8 mouse cellular contexts compared by ENCODE assay signal in genomic region chr11:6443102-6443501, GRCm38 (mm10). TPM values are rescaled to one million over a fixed set of nuclear protein-coding genes. Genes with fewer than 3 reads are reported as not detected.
A peak's percentile ranks its signal among the peaks of the same experiment; 100 is the strongest.
DNase-seq lines count a peak whose midpoint lies in the region; ATAC-seq and TF ChIP-seq lines count a peak whose summit lies in the region.

No protein-coding gene starts in this region.

- TF ChIP-seq POLR2A in bone marrow, adult 2 months (IDR thresholded peaks at IDR 0.05; ENCODE audit: borderline replicate concordance, control insufficient read depth, low read depth, low read length) = no peak

- no peak for TF ChIP-seq CTCF in heart, postnatal 0 days (IDR thresholded peaks at IDR 0.05; ENCODE audit: low read depth)
- no peak for TF ChIP-seq CTCF in bone marrow, adult 2 months (IDR thresholded peaks at IDR 0.05; ENCODE audit: control insufficient read depth, insufficient read depth, low read length)

- no peak for TF ChIP-seq EP300 in heart, postnatal 0 days (IDR thresholded peaks at IDR 0.05; ENCODE audit: low read depth)

- H3K36me3 ChIP-seq in heart, postnatal 0 days (replicated peaks; ENCODE audit: control insufficient read depth, insufficient read depth, low read length) = 0 out of 2 replicates have a peak, but pooled peaks cover under 1% of the 10 kb centered on the region
- H3K36me3 ChIP-seq in hindbrain, embryonic 13.5 days = peaks cover 6% of the 10 kb centered on the region; the same call in 1 of the 2 replicates
- peaks cover 12% of the 10 kb centered on the region for H3K36me3 ChIP-seq in midbrain, embryonic 13.5 days

- peaks cover 6% of the 10 kb centered on the region; the same call in 1 of the 2 replicates for H3K4me1 ChIP-seq in heart, postnatal 0 days (ENCODE audit: control insufficient read depth, insufficient read depth)
- H3K4me1 ChIP-seq in bone marrow, adult 2 months (ENCODE audit: control insufficient read depth, insufficient read depth, low read length) = no peaks in the 10 kb centered on the region
- peaks cover 11% of the 10 kb centered on the region for H3K4me1 ChIP-seq in hindbrain, embryonic 13.5 days (replicated peaks)
- H3K4me1 ChIP-seq in midbrain, embryonic 13.5 days (replicated peaks) = peaks cover 15% of the 10 kb centered on the region

- peak overlapping the region; percentile 95 for H3K27ac ChIP-seq in heart, postnatal 0 days (ENCODE audit: low read depth)
- H3K27ac ChIP-seq in bone marrow, adult 2 months (ENCODE audit: control insufficient read depth, insufficient read depth, low read depth, low read length, poor library complexity) = no peak overlapping the region
- no peak overlapping the region for H3K27ac ChIP-seq in hindbrain, embryonic 13.5 days
- H3K27ac ChIP-seq in midbrain, embryonic 13.5 days = peak overlapping the region; percentile 97; the same call in 1 of the 2 replicates

- peak overlapping the region; percentile 77 for H3K9ac ChIP-seq in heart, postnatal 0 days (replicated peaks; ENCODE audit: low read depth, low read length)
- H3K9ac ChIP-seq in hindbrain, embryonic 13.5 days = peak overlapping the region; percentile 89
- H3K9ac ChIP-seq in midbrain, embryonic 13.5 days (replicated peaks) = peak overlapping the region; percentile 89

- WGBS in heart, postnatal 0 days = 37% methylated on average over 4 of the region's 4 CpGs
- 35% methylated on average over 4 of the region's 4 CpGs for WGBS in bone marrow, adult 2 months
- 62% methylated on average over 4 of the region's 4 CpGs for WGBS in hindbrain, embryonic 13.5 days
- 55% methylated on average over 4 of the region's 4 CpGs for WGBS in midbrain, embryonic 13.5 days

- H3K4me2 ChIP-seq in heart, postnatal 0 days (ENCODE audit: low read depth, low read length) = peak overlapping the region; percentile 75
- H3K4me2 ChIP-seq in hindbrain, embryonic 13.5 days = peak overlapping the region; percentile 62
- H3K4me2 ChIP-seq in midbrain, embryonic 13.5 days (replicated peaks) = peak overlapping the region; percentile 76

- H3K27me3 ChIP-seq in heart, postnatal 0 days (ENCODE audit: control insufficient read depth, insufficient read depth, low read length) = no peaks in the 10 kb centered on the region
- no peaks in the 10 kb centered on the region for H3K27me3 ChIP-seq in hindbrain, embryonic 13.5 days
- no peaks in the 10 kb centered on the region for H3K27me3 ChIP-seq in midbrain, embryonic 13.5 days

- H3K9me3 ChIP-seq in heart, postnatal 0 days (replicated peaks; ENCODE audit: control insufficient read depth, low read length) = no peaks in the 10 kb centered on the region
- H3K9me3 ChIP-seq in hindbrain, embryonic 13.5 days = no peaks in the 10 kb centered on the region
- no peaks in the 10 kb centered on the region for H3K9me3 ChIP-seq in midbrain, embryonic 13.5 days

- DNase-seq in heart, postnatal 0 days (ENCODE audit: low spot score) = no peak
- DNase-seq in heart, postnatal 4 days = no peak
- no peak for DNase-seq in adrenal gland, adult 18-20 months (ENCODE audit: low spot score in 2 of 2)
- DNase-seq in adrenal gland, postnatal 36 days = no peak
- no peak for DNase-seq in cerebellum, adult 9-10 months

- ATAC-seq in heart, postnatal 0 days (ENCODE audit: insufficient read depth, low read depth) = no peak
- ATAC-seq in hindbrain, embryonic 13.5 days (ENCODE audit: low FRiP score) = no peak
- no peak for ATAC-seq in midbrain, embryonic 13.5 days

- H3K4me3 ChIP-seq in heart, postnatal 0 days (ENCODE audit: low read depth, low read length) = peak overlapping the region; percentile 91
- H3K4me3 ChIP-seq in bone marrow, adult 2 months (replicated peaks; ENCODE audit: control insufficient read depth, low read depth, low read length) = peak overlapping the region; percentile 86
- peak overlapping the region; percentile 75 for H3K4me3 ChIP-seq in hindbrain, embryonic 13.5 days
- peak overlapping the region; percentile 78 for H3K4me3 ChIP-seq in midbrain, embryonic 13.5 days (replicated peaks)

RNA-seq across cellular contexts. Expression of gene H2afv, which starts 1.1 kb away (rescaled TPM):
- 106 and 157 TPM in 2 replicates for total RNA-seq in heart, postnatal 0 days (2014; rRNA removed; ENCODE audit: low replicate concordance)
- polyA plus RNA-seq in heart, postnatal 0 days (2015; fragmentation: Nextera tagmentation; extraction: Ambion mirVana) = 213 and 232 TPM in 2 replicates
- 100 to 1,000 TPM; 125 to 126 TPM for total RNA-seq in heart, postnatal 4 days (2021)
- polyA plus RNA-seq in bone marrow, adult 2 months (2011; ENCODE audit: insufficient read depth, insufficient read length, low replicate concordance, missing spikeins) = 139 and 217 TPM in 2 replicates
- 381 and 387 TPM in 2 replicates for polyA plus RNA-seq in hindbrain, embryonic 13.5 days (2015; fragmentation: Nextera tagmentation; extraction: Ambion mirVana)
- polyA plus RNA-seq in midbrain, embryonic 13.5 days (2015; fragmentation: Nextera tagmentation; extraction: Ambion mirVana) = 605 and 617 TPM in 2 replicates
- 10 to 100 TPM; 46.1 to 49.3 TPM for total RNA-seq in adrenal gland, adult 18-20 months (2021)
- 10 to 100 TPM; 64.9 to 68.8 TPM for total RNA-seq in adrenal gland, postnatal 36 days (2021)

RNA-seq across cellular contexts. Expression of gene Ppia, which starts 27.9 kb away (rescaled TPM):
- 2,268 and 2,353 TPM in 2 replicates for total RNA-seq in heart, postnatal 0 days (2014; rRNA removed; ENCODE audit: low replicate concordance)
- polyA plus RNA-seq in heart, postnatal 0 days (2015; fragmentation: Nextera tagmentation; extraction: Ambion mirVana) = 3,654 and 3,756 TPM in 2 replicates
- 1,000 to 10,000 TPM; 1,521 to 1,568 TPM for total RNA-seq in heart, postnatal 4 days (2021)
- 659 and 720 TPM in 2 replicates for polyA plus RNA-seq in bone marrow, adult 2 months (2011; ENCODE audit: insufficient read depth, insufficient read length, low replicate concordance, missing spikeins)
- 3,979 and 4,017 TPM in 2 replicates for polyA plus RNA-seq in hindbrain, embryonic 13.5 days (2015; fragmentation: Nextera tagmentation; extraction: Ambion mirVana)
- polyA plus RNA-seq in midbrain, embryonic 13.5 days (2015; fragmentation: Nextera tagmentation; extraction: Ambion mirVana) = 3,782 and 3,914 TPM in 2 replicates
- total RNA-seq in adrenal gland, adult 18-20 months (2021) = 1,000 to 10,000 TPM; 1,645 to 1,705 TPM
- 1,000 to 10,000 TPM; 1,935 TPM for total RNA-seq in adrenal gland, postnatal 36 days (2021)

RNA-seq across cellular contexts. Expression of gene Purb, which starts 32.6 kb away (rescaled TPM):
- 40.4 and 48.4 TPM in 2 replicates for total RNA-seq in heart, postnatal 0 days (2014; rRNA removed; ENCODE audit: low replicate concordance)
- 18.4 and 22.0 TPM in 2 replicates for polyA plus RNA-seq in heart, postnatal 0 days (2015; fragmentation: Nextera tagmentation; extraction: Ambion mirVana)
- total RNA-seq in heart, postnatal 4 days (2021) = 10 to 100 TPM; 81.8 to 84.6 TPM
- polyA plus RNA-seq in bone marrow, adult 2 months (2011; ENCODE audit: insufficient read depth, insufficient read length, low replicate concordance, missing spikeins) = 14.7 and 18.0 TPM in 2 replicates
- polyA plus RNA-seq in hindbrain, embryonic 13.5 days (2015; fragmentation: Nextera tagmentation; extraction: Ambion mirVana) = 12.6 and 13.0 TPM in 2 replicates
- 12.7 and 13.9 TPM in 2 replicates for polyA plus RNA-seq in midbrain, embryonic 13.5 days (2015; fragmentation: Nextera tagmentation; extraction: Ambion mirVana)
- total RNA-seq in adrenal gland, adult 18-20 months (2021) = 10 to 100 TPM; 61.3 to 65.6 TPM
- total RNA-seq in adrenal gland, postnatal 36 days (2021) = 10 to 100 TPM; 72.5 to 82.2 TPM

RNA-seq across cellular contexts. Expression of gene Zmiz2, which starts 54.2 kb away (rescaled TPM):
- total RNA-seq in heart, postnatal 0 days (2014; rRNA removed; ENCODE audit: low replicate concordance) = 42.3 and 45.4 TPM in 2 replicates
- polyA plus RNA-seq in heart, postnatal 0 days (2015; fragmentation: Nextera tagmentation; extraction: Ambion mirVana) = 6.9 and 7.0 TPM in 2 replicates
- 10 to 100 TPM; 46.8 to 49.1 TPM for total RNA-seq in heart, postnatal 4 days (2021)
- 24.8 and 42.3 TPM in 2 replicates for polyA plus RNA-seq in bone marrow, adult 2 months (2011; ENCODE audit: insufficient read depth, insufficient read length, low replicate concordance, missing spikeins)
- 29.2 and 31.9 TPM in 2 replicates for polyA plus RNA-seq in hindbrain, embryonic 13.5 days (2015; fragmentation: Nextera tagmentation; extraction: Ambion mirVana)
- 32.9 and 33.6 TPM in 2 replicates for polyA plus RNA-seq in midbrain, embryonic 13.5 days (2015; fragmentation: Nextera tagmentation; extraction: Ambion mirVana)
- 10 to 100 TPM; 48.8 to 51.2 TPM for total RNA-seq in adrenal gland, adult 18-20 months (2021)
- 10 to 100 TPM; 49.1 to 51.0 TPM for total RNA-seq in adrenal gland, postnatal 36 days (2021)

Comparison
In these comparisons a context has a peak if more than half of its experiments do, and no peak if none do; other contexts are left out.
1. H3K27ac ChIP-seq: peak in heart, postnatal 0 days (single experiment) and midbrain, embryonic 13.5 days (single experiment); none in bone marrow, adult 2 months (single experiment) and hindbrain, embryonic 13.5 days (single experiment).
2. Peak in every context shown above with its lines, with median percentiles within 50 percentile points of each other: H3K4me2 ChIP-seq, H3K4me3 ChIP-seq and H3K9ac ChIP-seq.